Mouse (Mus musculus): Measurements from ENCODE around the gene Efna3. TPM values are rescaled to one million over a fixed set of nuclear protein-coding genes. Genes with fewer than 3 reads are reported as not detected.

Gene Efna3
- polyA plus RNA-seq, 1 experiment from 2014 or later: 49.7 TPM

DNA sequence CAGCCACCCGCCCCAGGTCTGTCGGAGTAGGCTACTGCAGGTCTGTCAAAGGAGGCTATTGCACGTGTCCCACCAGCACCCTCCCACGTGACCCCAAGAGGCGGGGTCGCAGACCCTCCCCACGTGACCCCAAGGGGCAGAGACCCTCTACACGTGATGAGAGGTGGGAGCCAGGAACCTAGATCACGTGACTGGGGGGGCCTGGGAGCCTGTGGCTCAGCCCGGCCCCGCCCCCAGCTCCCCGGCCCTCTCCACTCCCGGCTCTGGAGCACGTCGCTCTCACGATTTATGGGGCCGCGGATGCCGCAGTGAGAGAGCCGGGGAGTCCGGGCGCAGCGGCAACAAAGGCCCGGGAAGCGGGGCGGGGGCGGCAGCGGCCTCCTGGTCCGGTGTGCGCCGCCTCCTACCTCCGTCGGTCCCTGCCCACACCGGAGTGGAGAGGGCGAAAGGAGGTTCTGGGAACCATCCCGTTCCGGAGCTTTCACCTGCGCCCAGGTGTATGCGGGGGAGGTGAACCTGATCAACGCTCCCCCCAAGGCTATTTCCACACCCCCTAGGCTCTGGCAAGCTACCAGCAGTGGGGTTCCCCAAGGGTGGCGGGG, 2.1 kb downstream of the Efna3 start:
- WGBS: 1% methylated on average over 41 of the region's 41 CpGs
- peak overlapping the region; percentile 78 for H3K4me3 ChIP-seq
- peak; percentile 18; the same call in 1 of the 2 replicates for ATAC-seq (ENCODE audit: low FRiP score)
- H3K27ac ChIP-seq: peak overlapping the region; percentile 97
- H3K36me3 ChIP-seq: no peaks in the 10 kb centered on the region
- peaks cover 66% of the 10 kb centered on the region for H3K4me1 ChIP-seq (replicated peaks)
- no peaks in the 10 kb centered on the region for H3K9me3 ChIP-seq
- peak overlapping the region; percentile 95 for H3K9ac ChIP-seq
- H3K4me2 ChIP-seq: peak overlapping the region; percentile 76
- H3K27me3 ChIP-seq: peaks cover 44% of the 10 kb centered on the region

DNA sequence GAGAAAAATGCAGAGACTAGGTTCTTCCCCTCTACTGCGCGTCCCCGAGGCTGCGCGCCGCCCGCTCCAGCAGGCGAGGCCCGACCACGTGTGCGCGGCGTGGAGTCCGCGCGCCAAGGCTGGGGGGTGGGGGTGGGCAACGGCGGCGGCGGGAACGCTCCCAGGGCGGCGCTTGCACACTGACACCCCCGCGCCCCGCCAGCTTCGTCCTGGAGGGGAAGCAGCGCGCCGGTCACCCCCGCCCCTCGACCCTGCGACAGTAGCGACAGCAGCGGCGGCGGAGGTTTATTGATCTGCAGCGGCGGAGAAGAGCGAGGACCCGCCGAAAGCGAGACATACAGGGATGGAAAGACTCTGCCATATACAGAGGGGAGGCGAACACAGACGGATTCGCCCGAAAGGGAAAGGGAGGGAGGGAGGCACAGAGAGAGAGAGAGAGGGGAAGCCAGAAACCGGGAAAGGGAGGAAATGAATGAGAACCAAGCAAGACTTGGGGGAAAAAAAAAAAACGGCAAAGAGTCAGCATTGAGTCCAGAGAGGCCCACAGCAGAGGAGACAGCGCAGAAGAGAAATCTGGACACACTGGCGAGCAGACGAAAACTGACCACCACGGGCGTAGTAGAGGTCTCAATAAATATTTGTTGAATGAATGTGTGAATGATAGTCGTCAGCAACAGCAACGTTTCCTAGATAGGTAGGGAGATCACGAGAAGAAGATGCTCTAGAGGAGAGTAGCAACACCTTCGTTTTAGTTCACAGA, 3.0 kb downstream of the Efna3 start:
- H3K9ac ChIP-seq: peak overlapping the region; percentile 95
- H3K27me3 ChIP-seq: peaks cover 54% of the 10 kb centered on the region
- peak overlapping the region; percentile 78 for H3K4me3 ChIP-seq
- WGBS: 3% methylated on average over 56 of the region's 58 CpGs
- H3K36me3 ChIP-seq: peaks cover 7% of the 10 kb centered on the region
- H3K4me1 ChIP-seq (replicated peaks): peaks cover 75% of the 10 kb centered on the region
- peak overlapping the region; percentile 76 for H3K4me2 ChIP-seq
- H3K27ac ChIP-seq: peak overlapping the region; percentile 97
- H3K9me3 ChIP-seq: no peaks in the 10 kb centered on the region
- no peak for ATAC-seq (ENCODE audit: low FRiP score)

DNA sequence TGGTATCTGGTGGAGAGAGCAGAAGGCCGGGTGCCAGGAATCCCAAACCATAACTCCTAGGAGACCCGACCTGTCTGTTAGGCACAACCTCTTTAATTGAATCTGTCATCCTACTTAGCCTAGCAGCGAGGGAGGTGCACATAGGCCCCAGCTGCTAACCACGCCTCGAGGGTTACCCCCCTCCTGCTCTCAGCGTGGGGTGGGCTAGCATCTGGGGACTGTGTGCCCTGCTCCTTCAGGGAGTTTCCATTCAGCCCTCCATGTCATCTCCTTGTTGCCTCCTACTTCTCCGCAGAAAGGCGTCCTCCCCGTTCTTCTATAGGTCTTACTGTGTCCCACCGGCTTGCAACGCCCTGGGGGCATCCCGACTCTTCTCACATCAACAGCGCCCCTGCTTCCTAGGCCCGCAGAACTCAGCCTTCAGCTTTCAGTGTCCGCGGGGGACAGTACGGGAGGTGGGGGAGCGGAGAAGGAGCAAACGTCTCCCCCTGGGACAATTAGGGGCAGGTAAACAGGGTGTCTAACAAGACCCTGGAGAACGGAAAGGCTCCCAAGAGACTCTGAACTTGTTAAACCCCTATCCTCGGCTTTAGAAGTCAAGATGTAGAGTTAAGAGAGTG, 3.7 kb downstream of the Efna3 start:
- H3K4me2 ChIP-seq: peak overlapping the region; percentile 76
- peaks cover 77% of the 10 kb centered on the region for H3K4me1 ChIP-seq (replicated peaks)
- no peaks in the 10 kb centered on the region for H3K9me3 ChIP-seq
- peak overlapping the region; percentile 97; the same call in 1 of the 2 replicates for H3K27ac ChIP-seq
- peak overlapping the region; percentile 78 for H3K4me3 ChIP-seq
- WGBS: 3% methylated on average over 21 of the region's 21 CpGs
- peak overlapping the region; percentile 95 for H3K9ac ChIP-seq
- peaks cover 14% of the 10 kb centered on the region for H3K36me3 ChIP-seq
- H3K27me3 ChIP-seq: peaks cover 51% of the 10 kb centered on the region
- no peak for ATAC-seq (ENCODE audit: low FRiP score)

DNA sequence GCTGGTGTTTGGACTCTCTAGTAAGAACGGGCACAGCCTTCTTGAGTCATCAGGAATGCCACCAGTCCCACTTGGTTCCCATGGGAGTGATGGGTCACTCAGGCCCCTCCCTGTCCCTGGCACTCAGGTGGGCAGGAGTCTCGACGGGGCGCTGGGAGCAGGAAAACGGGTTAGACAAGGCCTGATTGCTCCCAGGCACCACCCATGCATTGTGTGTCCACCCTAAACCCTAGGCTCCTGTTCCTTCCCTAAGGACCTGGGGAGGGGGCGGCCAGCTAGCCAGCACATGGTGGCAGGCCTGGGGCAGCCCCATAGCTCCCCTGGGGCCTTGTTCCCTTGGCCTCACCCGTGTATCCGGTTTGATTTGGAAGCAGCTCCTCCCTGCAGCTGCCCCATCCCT, 4.4 kb downstream of the Efna3 start:
- H3K4me2 ChIP-seq: no peak overlapping the region
- peaks cover 77% of the 10 kb centered on the region for H3K4me1 ChIP-seq (replicated peaks)

DNA sequence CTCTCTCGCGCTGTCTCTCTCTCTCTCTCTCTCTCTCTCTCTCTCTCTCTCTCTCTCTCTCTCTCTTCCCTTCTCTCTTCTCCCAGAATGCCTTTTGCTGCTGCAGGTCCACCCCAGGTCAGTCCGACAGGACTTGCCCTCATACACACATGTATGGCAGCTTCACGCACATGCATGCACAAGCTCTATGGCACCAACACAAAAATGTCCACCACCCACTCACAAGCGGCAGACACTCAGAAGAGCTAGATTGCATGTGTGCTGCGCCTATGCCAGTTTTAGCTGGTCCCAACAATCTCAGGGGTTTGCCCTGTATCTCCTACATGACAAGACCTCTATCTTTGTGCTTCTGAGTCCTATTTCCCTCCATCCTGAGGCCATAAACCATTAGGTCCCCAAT, 5.5 kb downstream of the Efna3 start:
- Histone ChIP-seq H3K4me2 (peak overlapping the region; percentile 51), H3K9me3 (no peaks in the 10 kb centered on the region), H3K9ac (peak overlapping the region; percentile 55), H3K27ac (0 out of 2 replicates have a peak overlapping the region, but pooled peaks have one; percentile 23), H3K4me3 (no peak overlapping the region), H3K4me1 (replicated peaks) (peaks cover 72% of the 10 kb centered on the region), H3K36me3 (peaks cover 19% of the 10 kb centered on the region), H3K27me3 (peaks cover 46% of the 10 kb centered on the region)
- no peak for ATAC-seq (ENCODE audit: low FRiP score)
- 56% methylated on average over 6 of the region's 6 CpGs for WGBS

More for the DNA sequence above, 4.4 kb downstream of the Efna3 start:
- ATAC-seq (ENCODE audit: low FRiP score): no peak
- peaks cover 46% of the 10 kb centered on the region for H3K27me3 ChIP-seq
- H3K9me3 ChIP-seq: no peaks in the 10 kb centered on the region
- peaks cover 19% of the 10 kb centered on the region for H3K36me3 ChIP-seq
- H3K9ac ChIP-seq: no peak overlapping the region
- H3K27ac ChIP-seq: no peak overlapping the region
- H3K4me3 ChIP-seq: no peak overlapping the region
- 63% methylated on average over 8 of the region's 8 CpGs for WGBS

DNA sequence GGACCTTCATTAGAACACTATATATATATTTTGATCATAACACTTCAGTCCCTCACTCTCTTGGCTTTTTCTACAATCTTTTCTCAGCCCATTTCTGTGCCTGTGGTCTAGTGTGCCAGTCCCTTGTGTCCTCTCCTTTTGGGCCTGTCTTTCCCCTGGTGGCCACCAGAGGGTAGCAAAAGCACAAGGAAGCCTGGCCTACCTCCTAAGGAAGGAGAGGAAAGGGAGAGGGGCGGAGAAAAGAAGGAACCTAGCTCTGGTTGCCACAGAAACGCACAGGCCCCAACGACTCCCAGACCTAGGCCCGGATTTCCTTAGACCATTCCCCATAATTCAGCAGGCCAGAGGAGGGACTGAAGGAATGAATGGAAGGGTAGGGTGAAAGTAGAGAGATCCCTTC, 5.9 kb downstream of the Efna3 start:
- Histone ChIP-seq H3K9me3 (no peaks in the 10 kb centered on the region), H3K27ac (peak overlapping the region; percentile 23; the same call in 1 of the 2 replicates), H3K4me1 (replicated peaks) (peaks cover 72% of the 10 kb centered on the region), H3K36me3 (peaks cover 19% of the 10 kb centered on the region), H3K4me2 (peak overlapping the region; percentile 51), H3K4me3 (0 out of 2 replicates have a peak overlapping the region, but pooled peaks have one; percentile 12), H3K9ac (peak overlapping the region; percentile 55), H3K27me3 (peaks cover 46% of the 10 kb centered on the region)
- 4% methylated on average over 4 of the region's 4 CpGs for WGBS
- ATAC-seq (ENCODE audit: low FRiP score): peak; percentile 16; the same call in 1 of the 2 replicates

DNA sequence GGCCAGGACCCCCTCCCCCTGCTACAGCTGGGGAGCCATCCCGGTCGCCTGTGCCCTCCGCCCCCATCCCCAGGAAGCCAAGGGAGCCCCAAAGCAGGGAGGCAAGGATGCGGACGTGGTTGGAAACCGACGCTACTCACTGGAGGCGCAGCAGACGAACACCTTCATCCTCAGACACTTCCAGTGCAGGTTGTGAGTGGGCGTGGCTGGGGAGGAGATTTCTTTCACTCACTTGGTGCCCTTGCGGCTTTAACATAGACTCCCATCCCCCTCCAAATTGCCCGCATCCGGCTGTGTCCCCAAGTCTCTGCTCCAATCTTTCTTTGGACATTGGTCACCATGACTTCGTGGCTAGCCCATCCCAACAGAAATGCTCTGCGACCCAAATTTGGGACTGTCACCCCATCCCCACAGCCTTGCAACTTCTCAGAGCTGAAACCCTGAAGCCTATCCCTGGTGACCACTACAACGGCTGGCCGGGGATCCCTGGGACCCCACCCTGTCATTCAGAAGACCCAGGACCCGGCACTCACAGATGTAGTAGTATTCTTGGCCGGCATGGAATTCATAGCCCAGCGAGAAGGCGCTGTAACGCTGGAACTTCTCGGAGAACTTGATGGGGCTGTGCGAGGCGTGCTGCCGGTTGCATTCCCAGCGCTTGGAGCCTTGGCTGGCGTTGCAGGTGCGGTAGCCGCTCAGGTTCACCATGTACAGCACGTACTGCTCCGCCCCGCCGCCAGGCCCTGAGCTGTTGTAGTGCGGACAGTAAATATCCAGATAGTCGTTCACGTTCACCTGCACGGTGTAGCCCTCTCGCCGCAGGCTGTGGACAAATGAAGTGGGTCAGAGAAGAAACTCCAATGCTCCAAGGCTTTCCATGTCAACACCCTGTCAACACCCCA, 6.6 kb downstream of the Efna3 start:
- ATAC-seq (ENCODE audit: low FRiP score): no peak
- Histone ChIP-seq H3K9me3 (no peaks in the 10 kb centered on the region), H3K36me3 (peaks cover 19% of the 10 kb centered on the region), H3K4me2 (peak overlapping the region; percentile 51), H3K27ac (peak overlapping the region; percentile 23; the same call in 1 of the 2 replicates), H3K4me3 (peak overlapping the region; percentile 23), H3K27me3 (peaks cover 46% of the 10 kb centered on the region), H3K9ac (peak overlapping the region; percentile 63), H3K4me1 (replicated peaks) (peaks cover 66% of the 10 kb centered on the region)
- 7% methylated on average over 40 of the region's 40 CpGs for WGBS

DNA sequence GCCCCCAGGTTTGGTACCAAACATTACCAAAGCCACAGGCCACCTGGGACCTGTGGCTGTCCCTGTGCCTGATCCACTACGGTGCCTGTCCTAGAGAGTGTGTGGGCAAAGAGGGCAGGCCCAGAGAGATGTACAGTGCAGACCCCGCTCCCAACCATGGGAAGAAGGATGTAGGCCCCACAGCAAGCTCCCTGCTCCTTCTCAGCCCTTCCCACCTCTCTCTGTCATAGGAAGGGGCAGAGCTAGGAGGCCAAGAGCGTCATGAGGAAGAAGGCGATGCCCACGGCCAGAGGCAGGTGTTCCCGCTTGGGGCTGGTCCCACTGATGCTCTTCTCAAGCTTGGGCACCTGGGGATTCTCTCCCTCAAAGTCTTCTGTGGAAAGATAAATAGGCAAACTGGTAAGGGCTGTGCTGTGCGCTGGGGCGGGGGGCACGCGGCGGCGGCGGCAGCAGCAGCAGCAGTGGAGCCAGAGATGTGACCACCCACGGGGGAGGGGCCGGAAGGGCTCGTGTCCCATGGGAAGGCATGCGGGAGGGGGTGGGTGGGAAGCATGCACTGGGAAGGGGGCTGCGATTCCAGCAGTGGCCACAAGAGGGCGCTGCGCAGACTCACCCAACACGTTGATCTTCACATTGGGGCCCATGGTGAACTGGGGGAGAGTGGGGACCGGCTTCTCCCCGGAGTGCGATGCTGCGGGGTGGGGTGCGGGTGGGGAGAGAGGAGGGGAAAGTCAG, 7.4 kb downstream of the Efna3 start:
- Histone ChIP-seq H3K4me2 (peak overlapping the region; percentile 51), H3K9me3 (no peaks in the 10 kb centered on the region), H3K9ac (peak overlapping the region; percentile 63; the same call in 1 of the 2 replicates), H3K4me3 (peak overlapping the region; percentile 23), H3K4me1 (replicated peaks) (peaks cover 58% of the 10 kb centered on the region), H3K27me3 (peaks cover 39% of the 10 kb centered on the region), H3K27ac (0 out of 2 replicates have a peak overlapping the region, but pooled peaks have one; percentile 8), H3K36me3 (peaks cover 19% of the 10 kb centered on the region)
- 0 out of 2 replicates have a peak, but pooled peaks have one; percentile 5 for ATAC-seq (ENCODE audit: low FRiP score)
- 4% methylated on average over 25 of the region's 26 CpGs for WGBS

DNA sequence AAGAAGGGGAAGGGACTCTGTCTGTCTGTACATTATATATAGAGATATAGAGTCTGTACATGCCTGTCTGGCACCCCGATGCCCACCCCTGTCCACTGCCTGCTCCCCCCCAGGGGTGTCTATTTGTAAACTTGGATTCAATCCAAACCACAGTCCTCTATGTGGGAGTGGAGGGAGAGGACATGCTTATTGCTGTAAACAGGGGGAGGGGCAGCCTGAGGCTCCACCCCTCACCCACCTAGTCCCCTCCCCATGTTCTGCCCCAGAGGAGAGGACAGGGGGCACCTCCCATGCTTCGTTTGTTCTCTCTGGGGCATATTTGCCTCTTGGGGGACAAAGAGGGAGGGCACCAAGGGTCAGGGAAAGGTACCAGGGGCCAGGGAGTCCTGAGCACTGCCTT, 8.0 kb downstream of the Efna3 start:
- H3K4me1 ChIP-seq (replicated peaks): peaks cover 52% of the 10 kb centered on the region
- H3K4me2 ChIP-seq: peak overlapping the region; percentile 51
- H3K36me3 ChIP-seq: peaks cover 19% of the 10 kb centered on the region
- H3K9me3 ChIP-seq: no peaks in the 10 kb centered on the region
- 0 out of 2 replicates have a peak overlapping the region, but pooled peaks have one; percentile 23 for H3K4me3 ChIP-seq
- H3K27me3 ChIP-seq: peaks cover 39% of the 10 kb centered on the region
- no peak for ATAC-seq (ENCODE audit: low FRiP score)
- no peak overlapping the region for H3K27ac ChIP-seq
- H3K9ac ChIP-seq: peak overlapping the region; percentile 63; the same call in 1 of the 2 replicates
- 52% methylated on average over 2 of the region's 2 CpGs for WGBS

DNA sequence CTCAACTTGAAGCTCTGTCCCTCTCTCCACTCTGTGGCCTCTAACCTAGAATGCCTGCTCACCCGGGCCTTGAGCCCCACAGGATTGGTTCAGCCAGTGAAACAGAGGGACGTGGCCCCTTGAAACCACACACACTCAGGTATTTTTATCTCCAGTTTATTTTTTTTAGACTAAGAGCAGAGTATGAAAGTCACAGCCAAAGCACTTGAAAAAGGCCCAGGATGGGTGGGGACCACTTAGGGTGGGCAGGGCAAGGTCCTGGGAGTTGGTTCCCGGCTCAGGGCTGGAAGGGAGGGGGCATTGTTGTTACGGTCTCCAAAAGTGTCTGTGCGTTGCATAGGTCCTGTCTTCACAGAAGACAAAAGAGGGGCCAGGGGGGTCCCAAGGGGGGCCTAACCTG, 8.4 kb downstream of the Efna3 start:
- peaks cover 19% of the 10 kb centered on the region for H3K36me3 ChIP-seq
- peaks cover 48% of the 10 kb centered on the region for H3K4me1 ChIP-seq (replicated peaks)
- H3K9ac ChIP-seq: 0 out of 2 replicates have a peak overlapping the region, but pooled peaks have one; percentile 35
- H3K4me3 ChIP-seq: no peak overlapping the region
- no peak overlapping the region for H3K27ac ChIP-seq
- no peak for ATAC-seq (ENCODE audit: low FRiP score)
- 71% methylated on average over 5 of the region's 5 CpGs for WGBS
- no peak overlapping the region for H3K4me2 ChIP-seq
- H3K27me3 ChIP-seq: peaks cover 39% of the 10 kb centered on the region
- H3K9me3 ChIP-seq: no peaks in the 10 kb centered on the region

DNA sequence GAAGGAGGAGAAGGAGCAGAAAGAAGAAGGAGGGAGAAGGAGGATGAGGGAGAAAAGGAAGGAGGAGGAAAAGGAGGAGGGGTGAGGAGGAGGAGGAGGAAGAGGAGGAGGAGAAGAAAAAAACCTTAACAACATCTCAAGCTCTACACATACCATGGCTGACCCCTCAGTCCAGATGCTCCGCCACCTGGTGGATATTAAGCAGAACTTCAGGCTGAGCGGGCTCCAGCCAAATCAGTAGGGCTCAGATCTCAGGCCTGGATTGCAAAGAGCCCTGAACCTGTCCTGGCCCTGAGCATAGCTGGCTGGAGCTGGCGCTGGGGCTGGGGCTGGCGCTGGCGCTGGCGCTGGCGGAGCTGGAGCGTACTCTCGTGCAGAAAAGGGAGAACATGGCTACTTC, 14.7 kb downstream of the Efna3 start:
- 0 out of 2 replicates have a peak, but pooled peaks cover 5% of the 10 kb centered on the region for H3K27me3 ChIP-seq
- no peak overlapping the region for H3K4me2 ChIP-seq
- H3K4me3 ChIP-seq: no peak overlapping the region
- H3K27ac ChIP-seq: no peak overlapping the region
- H3K36me3 ChIP-seq: no peaks in the 10 kb centered on the region
- no peak overlapping the region for H3K9ac ChIP-seq
- H3K9me3 ChIP-seq: no peaks in the 10 kb centered on the region
- WGBS: 2% methylated on average over 9 of the region's 9 CpGs
- 0 out of 2 replicates have a peak, but pooled peaks cover 2% of the 10 kb centered on the region for H3K4me1 ChIP-seq (replicated peaks)
- ATAC-seq (ENCODE audit: low FRiP score): peak; percentile 72; the same call in 1 of the 2 replicates

Measured in hindbrain, embryonic 13.5 days (tissue).